Mouse (Mus musculus) olfactory bulb, adult 2 months (tissue): ENCODE results near the gene Padi3.

ENCODE experiments used
- CTCF ChIP-seq: fragments of 200-500 bp; IDR thresholded peaks from 2 replicates; pipeline ENCODE4 v1.5.1; 2012; ENCODE audit warnings: low read depth, mild to moderate bottlenecking, low read length, moderate library complexity; ENCODE audit not compliant: insufficient read depth
- POLR2A ChIP-seq: fragments of 200-500 bp; IDR thresholded peaks from 2 replicates; pipeline ENCODE4 v1.6.1; 2012; ENCODE audit warnings: mild to moderate bottlenecking, low read depth, low read length, moderate library complexity; ENCODE audit not compliant: insufficient read depth

- no peak for TF ChIP-seq CTCF
- no peak for TF ChIP-seq POLR2A
Observed at GRCm38 (mm10) chr4:140825942-140826341, 15.5 kb upstream of the Padi3 start.
